ENCODE assay signal across 16 mouse cellular contexts in genomic region chr15:92210486-92211235, GRCm38 (mm10).
"Had no signal": no experiment of that assay in that cellular context is flagged by ENCODE, and none has a peak within 500 bp of the region (broad histone marks: within the 10 kb centered on the region; RNA-seq: fewer than 3 reads in every experiment).

No protein-coding gene starts in this region.

- H3K4me3 ChIP-seq: midbrain, embryonic 10.5 days; midbrain, embryonic 12.5 days; myocyte; neural tube, embryonic 13.5 days; neural tube, embryonic 15.5 days had no signal

- H3K27ac ChIP-seq: midbrain, embryonic 10.5 days; midbrain, embryonic 12.5 days; neural tube, embryonic 13.5 days; neural tube, embryonic 15.5 days had no signal

- H3K4me1 ChIP-seq: midbrain, embryonic 10.5 days; midbrain, embryonic 12.5 days; neural tube, embryonic 13.5 days; neural tube, embryonic 15.5 days had no signal

- H3K4me2 ChIP-seq: lung, embryonic 14.5 days; midbrain, embryonic 12.5 days; neural tube, embryonic 13.5 days; neural tube, embryonic 15.5 days had no signal

- H3K9ac ChIP-seq: lung, embryonic 14.5 days; midbrain, embryonic 12.5 days; neural tube, embryonic 13.5 days; neural tube, embryonic 15.5 days had no signal

- H3K27me3 ChIP-seq: midbrain, embryonic 12.5 days; neural tube, embryonic 13.5 days; neural tube, embryonic 15.5 days had no signal

- DNase-seq: lung, postnatal 10 days; lung, postnatal 4 days; midbrain, embryonic 14.5 days; retina, postnatal 1 day; right cerebral cortex, postnatal 4 days; spleen, adult 18-20 months; thymus, adult 18-20 months; thymus, postnatal 14 days; thymus, postnatal 36 days had no signal

- H3K36me3 ChIP-seq: midbrain, embryonic 10.5 days; midbrain, embryonic 12.5 days; neural tube, embryonic 13.5 days; neural tube, embryonic 15.5 days had no signal

- H3K9me3 ChIP-seq: midbrain, embryonic 10.5 days; midbrain, embryonic 12.5 days; neural tube, embryonic 13.5 days; neural tube, embryonic 15.5 days had no signal

- ATAC-seq: midbrain, embryonic 16.5 days had no signal
